Mouse (Mus musculus) embryo, embryonic 10 days (tissue): ENCODE data around the gene Arid3b.
A peak's percentile ranks its signal among the peaks of the same experiment; 100 is the strongest.

Experiments
- DNase-seq: peaks from one replicate; pipeline ENCODE4 v3.0.0-alpha.2; 2015; ENCODE audit warnings: low spot score

Arid3b gene

GRCm38 (mm10) chr9:57829812-57830557, 6.6 kb downstream of the Arid3b start:
- no peak for DNase-seq

- DNase-seq: no peak
These were observed 13.2 kb downstream of the Arid3b start for GRCm38 (mm10) chr9:57823397-57823796.

- DNase-seq: no peak
These were observed 13.8 kb downstream of the Arid3b start for GRCm38 (mm10) chr9:57822812-57823211.

DNA sequence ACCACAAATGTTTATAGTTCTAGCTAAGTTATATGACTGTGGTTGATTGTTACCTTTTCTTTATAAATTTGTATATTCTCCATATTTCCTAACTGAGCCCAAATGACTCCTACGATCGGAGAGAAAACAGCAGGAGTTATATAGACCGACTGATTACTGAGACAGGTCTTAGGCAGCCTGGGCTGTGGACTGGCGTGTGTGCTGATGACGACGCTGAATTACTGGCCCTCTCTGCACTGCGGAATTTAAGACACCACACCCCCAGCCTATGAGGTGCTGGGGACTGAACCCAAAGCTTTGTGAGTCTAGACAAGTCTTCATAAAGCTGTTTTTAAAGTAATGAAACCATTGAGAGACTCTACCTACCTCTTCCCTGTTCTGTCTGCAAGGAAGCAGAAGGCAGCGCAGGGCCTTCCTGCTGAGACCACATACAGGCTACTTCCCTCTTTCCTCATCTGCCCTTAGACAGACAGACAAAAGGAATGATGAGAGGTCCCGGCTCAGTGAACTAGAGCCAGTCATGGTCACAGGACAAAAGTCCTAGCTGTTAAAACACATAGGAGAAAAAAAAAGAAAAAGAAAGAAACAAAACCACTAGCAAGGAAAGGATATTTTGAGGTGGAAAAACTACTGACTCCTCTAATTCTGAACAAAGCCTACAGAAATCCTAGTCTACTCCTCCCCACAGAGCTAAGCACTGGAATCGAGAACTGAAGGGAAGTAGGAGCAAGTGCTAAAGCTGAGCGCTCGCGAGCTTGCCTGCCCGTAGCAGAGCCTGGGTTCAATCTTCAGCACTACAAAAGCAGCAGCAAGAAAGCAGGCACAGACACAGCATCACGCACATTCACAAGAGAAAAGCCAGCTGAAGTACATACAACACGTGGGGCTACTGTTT, 16.2 kb downstream of the Arid3b start:
- no peak for DNase-seq

GRCm38 (mm10) chr9:57817220-57817667, 19.3 kb downstream of the Arid3b start:
- peak; percentile 79 for DNase-seq

DNA sequence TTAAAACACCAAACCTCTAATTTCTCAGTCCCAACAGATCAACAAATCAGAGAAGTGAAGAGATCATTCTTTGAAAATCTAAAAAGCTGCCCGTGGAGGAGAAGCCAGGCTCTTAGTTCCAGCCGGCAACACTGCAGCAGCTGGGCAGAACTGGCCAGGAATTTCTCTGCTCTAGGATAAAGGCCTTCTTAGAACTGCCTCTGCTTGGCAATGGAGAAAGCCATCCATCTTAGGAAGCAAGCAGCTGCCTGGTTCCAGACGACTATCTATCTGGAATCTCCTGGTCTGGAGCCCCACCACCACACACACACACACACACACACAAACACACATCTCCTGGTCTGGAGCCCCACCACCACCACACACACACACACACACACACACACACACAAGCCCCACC, 21.7 kb downstream of the Arid3b start:
- peak; percentile 73 for DNase-seq

GRCm38 (mm10) chr9:57814014-57814413, 22.6 kb downstream of the Arid3b start:
- DNase-seq: no peak

DNA sequence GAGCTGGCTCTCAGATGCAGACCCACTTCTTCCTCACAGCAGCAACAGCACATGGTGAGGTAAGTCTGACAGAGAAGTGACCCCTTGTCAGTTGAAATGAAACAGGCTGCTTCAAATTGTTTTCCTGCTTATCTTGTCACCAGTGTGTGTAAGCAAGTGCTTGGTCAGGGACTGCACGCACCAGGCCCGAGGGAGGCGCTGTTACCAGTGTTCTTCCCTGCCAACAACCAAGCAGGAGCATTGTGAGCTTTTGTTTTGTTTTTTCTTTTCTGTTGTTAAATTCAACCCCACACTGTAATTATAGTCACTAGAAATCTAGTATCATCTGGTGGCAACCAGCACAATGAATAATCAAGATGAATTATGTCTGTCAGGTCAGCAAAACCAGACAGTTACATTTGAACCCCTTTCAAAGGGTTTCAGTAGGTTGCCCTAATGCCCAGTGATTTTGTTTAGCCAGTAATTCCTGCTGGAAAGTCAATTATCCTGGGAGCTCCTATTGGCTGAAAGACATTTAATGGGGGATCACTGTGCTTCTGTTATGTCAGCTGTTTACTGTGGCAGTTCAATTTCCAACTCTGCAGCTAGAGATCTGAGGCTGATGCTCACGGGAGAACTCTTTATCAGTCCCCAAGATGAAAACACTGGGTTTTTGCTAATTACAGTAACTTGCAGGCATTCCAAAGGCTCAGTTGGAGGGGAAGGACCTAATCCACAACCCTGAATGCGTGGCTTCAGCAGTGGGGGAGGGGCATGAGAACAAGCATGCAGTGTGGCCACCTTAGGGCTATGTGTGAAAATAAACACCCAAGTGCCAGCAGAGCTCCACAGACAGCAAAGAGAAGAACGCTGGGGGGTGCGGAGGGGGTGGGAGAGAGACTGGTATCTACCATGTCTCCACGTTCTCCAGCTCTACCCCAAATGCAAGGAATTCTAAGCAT, 24.5 kb downstream of the Arid3b start:
- DNase-seq: no peak

GRCm38 (mm10) chr9:57810691-57811090, 25.9 kb downstream of the Arid3b start:
- DNase-seq: no peak

GRCm38 (mm10) chr9:57808771-57809310, 27.8 kb downstream of the Arid3b start:
- no peak for DNase-seq

DNA sequence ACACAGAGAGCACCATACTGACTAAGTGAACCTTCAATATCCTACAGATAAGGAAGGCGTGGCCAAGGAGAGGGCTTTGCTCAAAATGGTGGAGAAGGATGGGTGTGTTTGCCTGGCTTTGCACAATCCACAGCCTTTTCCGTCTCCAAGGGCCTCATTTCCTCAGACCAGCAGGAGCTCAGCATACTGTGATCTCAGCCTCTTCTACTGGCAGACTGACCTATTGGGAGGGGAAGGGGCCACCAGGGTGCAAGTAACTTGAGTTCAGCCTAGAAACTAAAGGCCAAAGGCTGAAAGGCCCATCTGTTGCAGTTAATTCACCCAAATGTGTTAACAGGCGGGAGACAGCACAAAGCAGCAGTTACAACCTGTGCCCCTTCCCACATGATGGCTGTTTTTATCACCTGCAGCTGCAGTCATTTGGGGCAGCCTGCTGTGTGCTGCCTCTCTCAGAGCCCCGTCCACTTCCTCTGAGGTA, 29.4 kb downstream of the Arid3b start:
- peak; percentile 69 for DNase-seq

DNA sequence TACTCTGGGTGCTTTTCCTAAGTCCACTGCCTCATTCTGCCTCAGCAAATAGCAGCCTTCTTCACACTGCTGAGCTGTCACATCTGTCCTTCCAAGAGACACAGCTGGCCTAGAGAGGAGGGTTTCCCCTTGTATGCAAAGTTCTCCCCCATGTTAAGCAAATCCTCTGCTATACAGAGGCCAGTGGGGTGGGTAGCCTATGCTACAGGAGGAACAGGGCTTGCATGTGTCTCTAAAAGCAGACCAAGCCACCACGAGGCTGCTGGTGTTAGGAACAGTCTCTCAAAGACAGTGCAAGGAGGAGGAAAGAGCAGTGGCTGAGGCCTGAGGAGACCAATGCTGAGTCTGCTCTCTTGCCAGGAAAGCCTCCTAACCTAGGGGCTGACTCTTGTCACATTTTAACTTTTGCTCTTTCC, 30.5 kb downstream of the Arid3b start:
- no peak for DNase-seq

GRCm38 (mm10) chr9:57805087-57805737, 31.4 kb downstream of the Arid3b start:
- no peak for DNase-seq

DNA sequence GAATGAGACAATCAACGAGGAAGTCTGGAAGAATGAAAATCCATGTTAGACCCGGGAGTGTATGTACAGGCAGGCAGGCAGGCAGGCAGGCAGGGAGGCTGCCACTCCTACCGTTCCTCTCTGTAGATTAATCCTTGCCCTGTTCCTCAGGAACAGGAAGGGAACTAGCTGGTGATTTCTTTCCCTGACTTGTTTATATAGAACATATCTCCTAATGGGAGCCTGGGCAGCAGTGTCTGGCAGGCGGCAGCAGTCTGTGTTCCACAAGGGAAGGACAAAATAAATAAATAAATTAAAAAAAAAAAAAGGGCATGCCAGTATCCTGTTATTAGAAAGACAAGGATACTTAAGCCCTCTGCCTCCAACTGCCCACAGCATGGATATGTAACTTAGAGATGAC, 32.8 kb downstream of the Arid3b start:
- DNase-seq: no peak

GRCm38 (mm10) chr9:57803047-57803446, 33.5 kb downstream of the Arid3b start:
- DNase-seq: peak; percentile 53

DNA sequence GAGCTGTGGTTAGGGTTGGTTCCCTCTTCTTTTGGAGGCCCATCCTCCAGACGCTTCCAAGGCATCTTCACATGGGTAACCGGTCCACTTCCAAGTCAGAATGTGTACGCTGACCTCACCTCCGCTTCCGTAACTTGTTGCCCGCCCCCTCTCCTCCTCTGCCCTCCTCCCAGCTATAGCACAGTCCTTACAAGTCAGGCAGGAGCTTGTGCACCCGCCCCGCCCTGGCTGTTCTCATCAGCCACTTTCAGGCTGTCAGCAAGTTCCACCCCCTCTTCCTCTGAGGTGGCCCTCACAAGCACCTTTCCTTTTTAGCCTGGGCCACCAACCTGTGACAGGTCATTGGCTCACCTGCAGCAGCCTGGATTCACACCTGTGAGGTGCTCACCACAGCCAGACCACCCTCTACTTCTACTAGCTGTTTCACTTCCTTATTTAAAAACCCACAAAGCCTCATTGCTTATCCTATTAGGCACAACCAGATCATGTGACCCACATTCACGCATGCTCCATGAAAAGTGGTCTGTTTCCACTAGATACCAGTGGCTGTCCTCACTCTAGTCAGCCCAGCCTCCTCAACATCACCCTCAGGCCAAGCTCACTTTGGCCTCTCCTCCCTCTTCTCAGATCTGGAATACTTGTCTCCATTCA, 36.1 kb downstream of the Arid3b start:
- DNase-seq: no peak

DNA sequence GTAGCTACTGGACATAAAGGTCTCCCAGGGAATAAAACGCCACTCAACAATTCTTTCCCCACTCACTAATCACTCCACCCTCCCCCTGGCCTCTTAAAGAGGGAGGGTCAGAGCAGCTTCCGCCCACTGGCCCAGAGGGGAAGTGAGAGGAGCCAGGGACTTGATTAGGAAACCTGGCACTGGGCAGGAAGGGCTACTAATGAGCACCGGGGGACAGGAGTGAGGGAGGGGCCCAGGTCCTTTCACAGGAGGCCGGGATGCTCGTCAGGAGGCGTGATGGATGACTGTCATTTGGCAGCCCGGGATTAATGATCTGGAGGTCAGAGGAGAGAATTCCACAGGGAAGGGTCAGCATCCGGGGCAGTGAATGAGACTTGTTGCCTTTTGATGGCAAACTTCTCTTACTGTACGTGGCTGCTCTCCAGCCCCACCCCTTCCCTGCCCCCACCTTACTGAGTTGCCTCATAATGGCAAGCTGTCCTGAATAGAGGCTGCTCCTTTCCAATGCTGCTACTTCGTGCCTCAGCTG, 37.8 kb downstream of the Arid3b start:
- peak; percentile 85 for DNase-seq

DNA sequence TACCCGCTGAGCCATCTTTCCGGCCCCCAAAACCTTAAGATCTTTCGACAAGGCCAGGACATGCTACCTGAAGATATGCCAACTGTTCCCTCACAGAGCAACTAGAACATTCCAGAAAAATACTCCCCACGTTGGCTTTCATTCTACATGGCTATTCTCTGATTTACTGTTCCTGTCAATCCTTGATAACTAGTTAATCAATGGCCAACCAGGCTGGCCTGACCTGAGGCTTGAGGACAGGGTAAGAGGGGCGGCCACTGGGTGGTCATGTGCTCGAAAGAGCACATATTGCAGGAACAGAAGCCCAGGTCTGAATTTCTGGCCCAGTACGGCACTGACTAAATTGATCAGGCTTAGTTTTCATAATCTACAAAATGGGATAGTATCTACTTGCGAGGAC, 39.1 kb downstream of the Arid3b start:
- no peak for DNase-seq

DNA sequence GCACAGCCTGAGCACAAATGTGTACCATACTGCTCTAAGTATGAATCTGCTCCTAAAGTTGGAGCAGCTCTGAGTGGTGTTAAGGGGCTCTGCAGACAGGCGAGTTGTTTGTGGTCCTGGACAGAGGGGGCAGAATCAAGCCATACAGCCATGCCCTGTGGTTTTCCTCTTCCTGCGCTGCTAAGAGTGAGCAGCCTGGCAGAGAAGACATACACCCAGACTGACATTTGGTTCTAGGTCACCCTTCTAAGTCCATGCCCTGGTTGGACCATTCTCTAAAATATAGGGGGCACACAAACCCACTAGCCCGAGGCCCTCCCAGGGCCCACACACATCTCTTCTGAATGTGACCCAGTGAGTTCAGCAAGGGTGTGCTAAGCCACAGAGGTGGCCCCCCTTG, 46.9 kb downstream of the Arid3b start:
- no peak for DNase-seq

- DNase-seq: no peak
These were observed 53.9 kb downstream of the Arid3b start for GRCm38 (mm10) chr9:57782656-57783055.
